Mouse (Mus musculus) liver, embryonic 16.5 days (tissue): Measurements from ENCODE around the gene Ubfd1. TPM values are rescaled to one million over a fixed set of nuclear protein-coding genes. Genes with fewer than 3 reads are reported as not detected.

Experiments
- ATAC-seq: fragments of 200-750 bp; cut with Nextera tagmentation; 2 replicates; pipeline ENCODE4 v1.8.0; 2017; ENCODE audit warnings: low read depth, mild to moderate bottlenecking, moderate number of reproducible peaks, moderate library complexity
- H3K27ac ChIP-seq: fragments of 300-500 bp; sonication (generic); 2 replicates; pipeline ENCODE4 v1.5.1; 2014; ENCODE audit warnings: mild to moderate bottlenecking, low read length
- H3K27me3 ChIP-seq: fragments of 300-500 bp; sonication (generic); 2 replicates; pipeline ENCODE4 v1.6.1; 2014; ENCODE audit warnings: low read depth, low read length, mixed read lengths; ENCODE audit not compliant: control insufficient read depth, insufficient read depth
- H3K36me3 ChIP-seq: fragments of 300-500 bp; sonication (generic); 2 replicates; pipeline ENCODE4 v1.6.1; 2014; ENCODE audit warnings: mild to moderate bottlenecking; ENCODE audit not compliant: control insufficient read depth, insufficient read depth
- H3K4me1 ChIP-seq: fragments of 300-500 bp; sonication (generic); 2 replicates; pipeline ENCODE4 v1.6.1; 2014; ENCODE audit warnings: low read depth, low read length, mixed read lengths; ENCODE audit not compliant: control insufficient read depth
- H3K4me2 ChIP-seq: fragments of 300-500 bp; sonication (generic); 2 replicates; pipeline ENCODE4 v1.6.1; 2014; ENCODE audit warnings: low read depth, low read length, mixed read lengths
- H3K4me3 ChIP-seq: fragments of 300-500 bp; sonication (generic); 2 replicates; pipeline ENCODE4 v1.5.1; 2014; ENCODE audit warnings: low read depth, mild to moderate bottlenecking, low read length
- H3K9ac ChIP-seq: fragments of 300-500 bp; sonication (generic); 2 replicates; pipeline ENCODE4 v1.6.1; 2014; ENCODE audit warnings: low read depth, low read length
- H3K9me3 ChIP-seq: fragments of 300-500 bp; sonication (generic); replicated peaks from 2 replicates; pipeline ENCODE4 v1.6.1; 2016; ENCODE audit warnings: low read length; ENCODE audit not compliant: control insufficient read depth
- WGBS: fragments of 180-500 bp; shearing (Covaris S2); extraction: QIAGEN DNeasy Blood & Tissue Kit; methylation state at CpG from one replicate; pipeline ENCODE4 v1.1.7; 2014; ENCODE audit not compliant: insufficient replicate concordance; 5-methylcytosine and 5-hydroxymethylcytosine counted together
- polyA plus RNA-seq: library from polyadenylated mRNA; unstranded; fragments of >200 nt; fragmentation: Nextera tagmentation; extraction: Ambion mirVana; gene quantifications from 2 replicates; pipeline ENCODE4 v1.2.1, GENCODE M21; 2015

Ubfd1 gene
- polyA plus RNA-seq, result 12.4 and 14.7 TPM in 2 replicates

DNA sequence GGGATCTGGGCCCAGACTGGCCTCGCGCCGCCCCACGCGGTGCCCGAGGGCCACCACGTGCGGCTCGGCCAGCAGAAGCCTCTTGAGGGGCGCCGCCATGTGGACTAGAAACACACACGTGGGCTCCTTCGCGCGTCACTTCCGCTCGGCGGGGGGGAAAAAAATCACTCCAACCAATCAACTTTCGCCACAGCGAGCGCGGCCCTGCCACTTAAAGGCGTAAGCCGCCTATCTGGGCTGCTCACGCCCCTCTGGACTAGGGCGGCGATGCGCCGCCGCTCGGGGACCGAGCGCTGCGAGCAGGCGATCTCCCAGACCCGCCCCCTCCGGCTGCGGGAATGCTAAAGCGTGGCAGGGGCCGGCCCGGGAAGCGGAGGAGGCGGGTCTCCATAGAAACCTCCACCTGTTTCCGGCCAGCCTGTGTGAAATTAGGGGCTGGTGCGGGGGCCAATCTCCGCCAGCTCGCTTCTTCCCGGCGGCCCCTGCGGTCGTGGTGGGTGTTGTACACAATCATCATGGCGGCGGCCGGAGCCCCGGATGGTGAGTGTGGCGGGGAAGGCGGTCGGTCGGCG, at the start of gene Ubfd1, which contains the start of gene Ears2:
Gene Ubfd1 (plus strand): TSS at position 231 of the 572 bp plus-strand sequence.
Gene Ears2 (minus strand): TSS at position 319 of the 572 bp plus-strand sequence.
- H3K9me3 ChIP-seq, result no peaks in the 10 kb centered on the region
- peak within 1 kb of the TSS; percentile 97 for H3K4me2 ChIP-seq
- H3K27me3 ChIP-seq, result no peaks in the 10 kb centered on the region
- H3K4me1 ChIP-seq, result peaks cover 25% of the 10 kb centered on the region
- H3K36me3 ChIP-seq, result peaks cover 7% of the 10 kb centered on the region
- under 1% methylated on average over 57 of the region's 60 CpGs for WGBS
- H3K9ac ChIP-seq, result peak within 1 kb of the TSS; percentile 73
- ATAC-seq, result peak; percentile 97
- H3K4me3 ChIP-seq, result peak within 1 kb of the TSS; percentile 81
- H3K27ac ChIP-seq, result peak within 1 kb of the TSS; percentile 85

DNA sequence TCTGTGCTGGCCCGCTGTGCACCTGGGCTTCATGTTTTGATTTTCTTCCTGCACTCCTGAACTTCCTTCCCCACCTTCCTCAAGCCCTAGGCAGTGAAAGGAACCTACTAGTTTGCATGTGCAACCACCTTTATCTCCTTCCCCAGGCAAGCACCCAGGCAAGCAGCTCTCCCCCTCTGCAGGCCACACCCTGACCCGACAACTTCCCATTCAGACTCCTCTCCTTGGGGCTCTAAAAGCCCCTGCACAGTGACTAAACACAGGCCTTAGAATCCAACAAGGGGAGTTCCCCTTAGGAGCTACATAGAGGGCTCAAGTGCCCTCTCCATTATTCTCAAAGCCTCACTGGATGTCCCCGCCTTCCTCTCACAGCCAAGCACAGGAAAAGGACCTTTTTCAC, 48.7 kb upstream of the Ubfd1 start:
- ATAC-seq, result peak; percentile 66
- Histone ChIP-seq H3K4me2 (peak overlapping the region; percentile 95), H3K36me3 (no peaks in the 10 kb centered on the region), H3K27ac (peak overlapping the region; percentile 68), H3K27me3 (no peaks in the 10 kb centered on the region), H3K4me1 (peaks cover 64% of the 10 kb centered on the region), H3K9ac (peak overlapping the region; percentile 12; the same call in 1 of the 2 replicates), H3K4me3 (peak overlapping the region; percentile 5), H3K9me3 (no peaks in the 10 kb centered on the region)
- WGBS, result 28% methylated on average over 3 of the region's 3 CpGs

GRCm38 (mm10) chr7:122018978-122019377, 48.0 kb upstream of the Ubfd1 start:
- Histone ChIP-seq H3K27ac (peak overlapping the region; percentile 68), H3K4me2 (peak overlapping the region; percentile 95), H3K36me3 (no peaks in the 10 kb centered on the region), H3K9ac (0 out of 2 replicates have a peak overlapping the region, but pooled peaks have one; percentile 8), H3K4me1 (peaks cover 64% of the 10 kb centered on the region), H3K27me3 (no peaks in the 10 kb centered on the region), H3K4me3 (peak overlapping the region; percentile 5; the same call in 1 of the 2 replicates), H3K9me3 (no peaks in the 10 kb centered on the region)
- ATAC-seq, result no peak
- WGBS, result 73% methylated on average over 7 of the region's 7 CpGs

GRCm38 (mm10) chr7:122020273-122020666, 46.7 kb upstream of the Ubfd1 start:
- Histone ChIP-seq H3K27ac (peak overlapping the region; percentile 76), H3K4me1 (peaks cover 55% of the 10 kb centered on the region), H3K9me3 (no peaks in the 10 kb centered on the region), H3K27me3 (no peaks in the 10 kb centered on the region), H3K9ac (peak overlapping the region; percentile 76), H3K4me2 (peak overlapping the region; percentile 95), H3K36me3 (no peaks in the 10 kb centered on the region), H3K4me3 (peak overlapping the region; percentile 80)
- 5% methylated on average over 6 of the region's 6 CpGs for WGBS
- ATAC-seq, result peak; percentile 13

GRCm38 (mm10) chr7:122020667-122021354, 46.2 kb upstream of the Ubfd1 start, which contains the start of gene Gga2:
Gga2 (minus strand) TSS chr7:122021222.
- WGBS, result 0% methylated on average over 49 of the region's 50 CpGs
- ATAC-seq, result peak; percentile 83
- H3K4me1 ChIP-seq, result peaks cover 49% of the 10 kb centered on the region

GRCm38 (mm10) chr7:122022131-122022530, 44.8 kb upstream of the Ubfd1 start:
- H3K27ac ChIP-seq, result no peak overlapping the region
- WGBS, result 85% methylated on average over 2 of the region's 2 CpGs
- H3K4me3 ChIP-seq, result no peak overlapping the region
- no peak for ATAC-seq
- no peak overlapping the region for H3K4me2 ChIP-seq
- H3K9ac ChIP-seq, result no peak overlapping the region
- H3K27me3 ChIP-seq, result no peaks in the 10 kb centered on the region
- no peaks in the 10 kb centered on the region for H3K9me3 ChIP-seq
- H3K36me3 ChIP-seq, result no peaks in the 10 kb centered on the region
- peaks cover 37% of the 10 kb centered on the region for H3K4me1 ChIP-seq

More at GRCm38 (mm10) chr7:122020667-122021354, 46.2 kb upstream of the Ubfd1 start, which contains the start of gene Gga2:
- Histone ChIP-seq H3K4me2 (peak within 1 kb of the TSS; percentile 95), H3K27me3 (no peaks in the 10 kb centered on the region), H3K4me3 (peak within 1 kb of the TSS; percentile 80), H3K9ac (peak within 1 kb of the TSS; percentile 76), H3K9me3 (no peaks in the 10 kb centered on the region), H3K27ac (peak within 1 kb of the TSS; percentile 76), H3K36me3 (no peaks in the 10 kb centered on the region)

DNA sequence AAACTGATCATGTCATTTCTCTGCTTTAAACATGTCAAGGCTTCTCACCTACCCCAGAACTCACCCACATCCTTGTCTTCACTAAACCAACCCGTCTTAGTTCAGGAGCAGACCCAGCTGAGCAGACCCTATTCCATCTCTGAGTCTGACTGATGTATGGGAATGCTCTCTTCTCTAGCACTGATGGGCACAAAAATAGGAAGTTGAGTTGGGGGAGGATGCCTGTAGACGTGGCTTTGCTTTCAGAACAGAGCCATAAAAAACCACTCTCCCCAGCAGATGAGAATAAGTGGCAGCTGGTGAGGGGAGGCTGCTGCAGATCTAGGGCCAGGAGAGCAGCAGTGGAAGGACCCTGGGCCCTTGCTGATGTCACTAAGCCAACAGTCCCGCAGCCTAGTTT, 33.6 kb upstream of the Ubfd1 start:
- H3K36me3 ChIP-seq, result no peaks in the 10 kb centered on the region
- no peaks in the 10 kb centered on the region for H3K4me1 ChIP-seq
- H3K27me3 ChIP-seq, result no peaks in the 10 kb centered on the region
- WGBS, result 32% methylated on average over 3 of the region's 3 CpGs
- no peak overlapping the region for H3K4me2 ChIP-seq
- no peak for ATAC-seq
- no peak overlapping the region for H3K27ac ChIP-seq
- no peak overlapping the region for H3K4me3 ChIP-seq
- no peaks in the 10 kb centered on the region for H3K9me3 ChIP-seq
- H3K9ac ChIP-seq, result no peak overlapping the region

DNA sequence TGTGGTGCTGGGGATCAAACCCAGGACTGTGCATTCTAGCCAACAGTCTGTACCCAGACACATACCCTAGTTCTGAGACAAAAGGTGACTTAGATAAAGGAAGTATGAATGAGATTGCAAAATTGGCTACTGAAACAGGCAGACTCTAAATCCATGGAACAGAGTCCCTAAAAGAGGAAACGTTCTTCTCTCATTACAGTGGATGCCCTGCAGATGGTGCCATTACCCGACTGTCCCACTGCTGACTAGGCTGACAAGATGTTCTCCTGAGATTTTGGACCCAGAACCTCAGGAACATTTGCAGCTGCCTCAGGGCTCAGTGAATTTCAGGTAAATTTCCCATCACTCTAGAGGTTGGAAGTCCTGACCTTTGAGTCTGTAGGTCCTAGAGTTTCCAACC, 32.6 kb upstream of the Ubfd1 start:
- H3K36me3 ChIP-seq, result no peaks in the 10 kb centered on the region; the same call in 1 of the 2 replicates
- ATAC-seq, result no peak
- H3K27me3 ChIP-seq, result no peaks in the 10 kb centered on the region
- H3K4me3 ChIP-seq, result no peak overlapping the region
- 17% methylated on average over 2 of the region's 2 CpGs for WGBS
- no peaks in the 10 kb centered on the region for H3K9me3 ChIP-seq
- H3K4me2 ChIP-seq, result no peak overlapping the region
- H3K9ac ChIP-seq, result no peak overlapping the region
- H3K4me1 ChIP-seq, result no peaks in the 10 kb centered on the region
- no peak overlapping the region for H3K27ac ChIP-seq

- no peak overlapping the region for H3K27ac ChIP-seq
- no peak for ATAC-seq
- 73% methylated on average over 8 of the region's 8 CpGs for WGBS
- no peak overlapping the region for H3K4me2 ChIP-seq
- H3K9me3 ChIP-seq, result no peaks in the 10 kb centered on the region
- H3K36me3 ChIP-seq, result no peaks in the 10 kb centered on the region; the same call in none of the 2 replicates
- peaks cover 11% of the 10 kb centered on the region for H3K4me1 ChIP-seq
- no peak overlapping the region for H3K4me3 ChIP-seq
- H3K27me3 ChIP-seq, result no peaks in the 10 kb centered on the region
- H3K9ac ChIP-seq, result no peak overlapping the region
Measured at GRCm38 (mm10) chr7:122044106-122044505, 22.9 kb upstream of the Ubfd1 start.
